Mouse (Mus musculus) small intestine, adult 2 months (tissue): Measurements from ENCODE around the gene Cyp17a1. TPM values are rescaled to one million over a fixed set of nuclear protein-coding genes. Genes with fewer than 3 reads are reported as not detected.

ENCODE experiments used
- H3K27ac ChIP-seq: fragments of 200-500 bp; 2 replicates; pipeline ENCODE4 v1.5.1; 2012; ENCODE audit warnings: low read depth, low read length, control low read depth, inconsistent platforms; ENCODE audit not compliant: insufficient read depth
- H3K27me3 ChIP-seq: fragments of 200-500 bp; 2 replicates; pipeline ENCODE4 v1.6.1; 2012; ENCODE audit warnings: mild to moderate bottlenecking, moderate library complexity, low read length, inconsistent platforms; ENCODE audit not compliant: control insufficient read depth, insufficient read depth
- H3K36me3 ChIP-seq: fragments of 200-500 bp; 2 replicates; pipeline ENCODE4 v1.6.1; 2012; ENCODE audit warnings: mild to moderate bottlenecking, low read length, control low read depth, inconsistent platforms; ENCODE audit not compliant: control insufficient read depth, insufficient read depth
- H3K4me1 ChIP-seq: fragments of 200-500 bp; 2 replicates; pipeline ENCODE4 v1.6.1; 2012; ENCODE audit warnings: low read length, inconsistent platforms, mixed read lengths; ENCODE audit not compliant: control insufficient read depth, insufficient read depth, insufficient read length
- H3K4me3 ChIP-seq: fragments of 200-500 bp; 2 replicates; pipeline ENCODE4 v1.5.1; 2012; ENCODE audit warnings: low read depth, mild to moderate bottlenecking, control low read depth, inconsistent platforms, low read length, moderate library complexity
- CTCF ChIP-seq: fragments of 200-500 bp; IDR thresholded peaks from 2 replicates; pipeline ENCODE4 v1.5.1; 2012; ENCODE audit warnings: low read depth, mild to moderate bottlenecking, control low read depth, inconsistent platforms, low read length, moderate library complexity, mixed read lengths; ENCODE audit not compliant: insufficient replicate concordance, insufficient read length; ENCODE audit errors: extremely low read depth
- POLR2A ChIP-seq: fragments of 200-500 bp; IDR thresholded peaks from 2 replicates; pipeline ENCODE4 v1.6.1; 2012; ENCODE audit warnings: low read depth, mild to moderate bottlenecking, control low read depth, inconsistent platforms, low read length, moderate library complexity
- WGBS: fragments of 180-500 bp; shearing (Covaris S2); methylation state at CpG from one replicate; pipeline ENCODE4 v1.1.7; 2018; 5-methylcytosine and 5-hydroxymethylcytosine counted together
- polyA plus RNA-seq: library from polyadenylated mRNA; depleted of rRNA; stranded (reverse); fragments of >200 nt; gene quantifications from 2 replicates; pipeline ENCODE4 v1.2.3, GENCODE M21; 2012

The Cyp17a1 gene
- polyA plus RNA-seq, 1 experiment: 0.95 TPM

GRCm38 (mm10) chr19:46670691-46671090 lies 2.3 kb downstream of the Cyp17a1 start:
- peaks cover 7% of the 10 kb centered on the region; the same call in 1 of the 2 replicates for H3K4me1 ChIP-seq
- no peak overlapping the region for H3K27ac ChIP-seq
- no peaks in the 10 kb centered on the region for H3K27me3 ChIP-seq
- peak; percentile 92 for TF ChIP-seq CTCF
- TF ChIP-seq POLR2A: no peak
- 36% methylated on average over 13 of the region's 13 CpGs for WGBS
- H3K4me3 ChIP-seq: no peak overlapping the region
- no peaks in the 10 kb centered on the region for H3K36me3 ChIP-seq

GRCm38 (mm10) chr19:46669802-46670201 lies 3.2 kb downstream of the Cyp17a1 start:
- TF ChIP-seq CTCF: no peak
- no peak for TF ChIP-seq POLR2A
- 56% methylated on average over 5 of the region's 5 CpGs for WGBS
- Histone ChIP-seq H3K36me3 (no peaks in the 10 kb centered on the region), H3K27ac (no peak overlapping the region), H3K27me3 (no peaks in the 10 kb centered on the region), H3K4me3 (no peak overlapping the region), H3K4me1 (peaks cover 7% of the 10 kb centered on the region; the same call in 1 of the 2 replicates)

- peaks cover 4% of the 10 kb centered on the region; the same call in 1 of the 2 replicates for H3K4me1 ChIP-seq
- no peaks in the 10 kb centered on the region for H3K27me3 ChIP-seq
- WGBS: 80% methylated on average over 10 of the region's 10 CpGs
- no peaks in the 10 kb centered on the region for H3K36me3 ChIP-seq
- TF ChIP-seq POLR2A (no peak), CTCF (no peak)
- H3K4me3 ChIP-seq: no peak overlapping the region
- H3K27ac ChIP-seq: no peak overlapping the region
Observed at GRCm38 (mm10) chr19:46668263-46668662, 4.7 kb downstream of the Cyp17a1 start.

GRCm38 (mm10) chr19:46667300-46667699 lies 5.7 kb downstream of the Cyp17a1 start:
- Histone ChIP-seq H3K27ac (no peak overlapping the region), H3K4me1 (no peaks in the 10 kb centered on the region; the same call in 1 of the 2 replicates)
- WGBS: 50% methylated on average over 11 of the region's 11 CpGs

GRCm38 (mm10) chr19:46665474-46665873 lies 7.5 kb downstream of the Cyp17a1 start:
- H3K27ac ChIP-seq: no peak overlapping the region
- no peaks in the 10 kb centered on the region for H3K36me3 ChIP-seq
- WGBS: 72% methylated on average over 7 of the region's 7 CpGs
- no peaks in the 10 kb centered on the region; the same call in 1 of the 2 replicates for H3K4me1 ChIP-seq
- H3K27me3 ChIP-seq: no peaks in the 10 kb centered on the region
- TF ChIP-seq CTCF: no peak
- TF ChIP-seq POLR2A: no peak
- no peak overlapping the region for H3K4me3 ChIP-seq

More at GRCm38 (mm10) chr19:46667300-46667699, 5.7 kb downstream of the Cyp17a1 start:
- TF ChIP-seq POLR2A: no peak
- TF ChIP-seq CTCF: no peak
- no peaks in the 10 kb centered on the region for H3K36me3 ChIP-seq
- H3K4me3 ChIP-seq: no peak overlapping the region
- H3K27me3 ChIP-seq: no peaks in the 10 kb centered on the region

GRCm38 (mm10) chr19:46662784-46663183 lies 10.2 kb downstream of the Cyp17a1 start:
- H3K4me1 ChIP-seq: peaks cover 6% of the 10 kb centered on the region; the same call in 1 of the 2 replicates
- H3K27ac ChIP-seq: no peak overlapping the region
- H3K27me3 ChIP-seq: no peaks in the 10 kb centered on the region
- 83% methylated on average over 6 of the region's 6 CpGs for WGBS
- H3K4me3 ChIP-seq: no peak overlapping the region
- H3K36me3 ChIP-seq: no peaks in the 10 kb centered on the region
- TF ChIP-seq POLR2A (no peak), CTCF (no peak)

- H3K4me1 ChIP-seq: peaks cover 6% of the 10 kb centered on the region; the same call in 1 of the 2 replicates
- 55% methylated on average over 8 of the region's 8 CpGs for WGBS
- no peak overlapping the region for H3K4me3 ChIP-seq
- TF ChIP-seq POLR2A (no peak), CTCF (no peak)
- H3K36me3 ChIP-seq: no peaks in the 10 kb centered on the region
- no peak overlapping the region for H3K27ac ChIP-seq
- no peaks in the 10 kb centered on the region for H3K27me3 ChIP-seq
Observed at GRCm38 (mm10) chr19:46662214-46662613, 10.8 kb downstream of the Cyp17a1 start.

GRCm38 (mm10) chr19:46661511-46661910 lies 11.5 kb downstream of the Cyp17a1 start:
- Histone ChIP-seq H3K27ac (no peak overlapping the region), H3K36me3 (peaks cover 6% of the 10 kb centered on the region; the same call in 1 of the 2 replicates), H3K4me1 (peaks cover 6% of the 10 kb centered on the region; the same call in 1 of the 2 replicates), H3K4me3 (no peak overlapping the region), H3K27me3 (no peaks in the 10 kb centered on the region)
- TF ChIP-seq CTCF (no peak), POLR2A (no peak)
- 58% methylated on average over 4 of the region's 4 CpGs for WGBS
